Comparison of ENCODE assay signal across 8 mouse cellular contexts in genomic region chr12:69537243-69537674, GRCm38 (mm10). TPM values are rescaled to one million over a fixed set of nuclear protein-coding genes. Genes with fewer than 3 reads are reported as not detected.
DNase-seq lines count a peak whose midpoint lies in the region; ATAC-seq and TF ChIP-seq lines count a peak whose summit lies in the region.

No protein-coding gene starts in this region.

- 0 out of 2 replicates have a peak, but pooled peaks have one; percentile 2 for ATAC-seq in common myeloid progenitor, adult 5-6 weeks (replicated peaks; ENCODE audit: low read depth, poor library complexity, severe bottlenecking)
- peak; percentile 47 for ATAC-seq in kidney, embryonic 14.5 days (ENCODE audit: low FRiP score, low TSS enrichment)
- peak; percentile 68 for ATAC-seq in liver, embryonic 16.5 days (ENCODE audit: low read depth)
- no peak for ATAC-seq in neural tube, embryonic 13.5 days (ENCODE audit: low read depth)
- no peak for ATAC-seq in erythroid progenitor cell, adult 5-6 weeks (replicated peaks; ENCODE audit: low FRiP score, poor library complexity, severe bottlenecking)

- no peak for TF ChIP-seq POLR2A in thymus, adult 2 months (IDR thresholded peaks at IDR 0.05; ENCODE audit: control insufficient read depth, extremely low read depth, insufficient read depth, low read length, poor library complexity)
- TF ChIP-seq POLR2A in heart, adult 2 months (IDR thresholded peaks at IDR 0.05; ENCODE audit: insufficient read depth, low read depth, low read length) = peak; percentile 9; the same call in 1 of the 2 replicates

- peak overlapping the region; percentile 32 for H3K4me2 ChIP-seq in kidney, embryonic 14.5 days (replicated peaks; ENCODE audit: low read depth, low read length)
- H3K4me2 ChIP-seq in liver, embryonic 16.5 days (ENCODE audit: low read depth, low read length) = peak overlapping the region; percentile 54
- H3K4me2 ChIP-seq in neural tube, embryonic 13.5 days = peak overlapping the region; percentile 29; the same call in 1 of the 2 replicates

- no peak for TF ChIP-seq CTCF in thymus, adult 2 months (IDR thresholded peaks at IDR 0.05; ENCODE audit: borderline replicate concordance, control insufficient read depth, extremely low read depth, insufficient read depth, low read length, poor library complexity)
- TF ChIP-seq CTCF in heart, adult 2 months (IDR thresholded peaks at IDR 0.05) = 0 out of 2 replicates have a peak, but pooled peaks have one; percentile 20

- WGBS in thymus, adult 2 months = 31% methylated on average over 10 of the region's 10 CpGs
- WGBS in heart, adult 2 months = 13% methylated on average over 10 of the region's 10 CpGs
- 7% methylated on average over 10 of the region's 10 CpGs for WGBS in kidney, embryonic 14.5 days
- WGBS in liver, embryonic 16.5 days (ENCODE audit: insufficient replicate concordance) = 13% methylated on average over 10 of the region's 10 CpGs
- 45% methylated on average over 10 of the region's 10 CpGs for WGBS in neural tube, embryonic 13.5 days

- H3K27me3 ChIP-seq in thymus, adult 2 months (ENCODE audit: control insufficient read depth, insufficient read depth, low read length) = no peaks in the 10 kb centered on the region
- no peaks in the 10 kb centered on the region for H3K27me3 ChIP-seq in heart, adult 2 months (ENCODE audit: control insufficient read depth, insufficient read depth, low read length)
- H3K27me3 ChIP-seq in kidney, embryonic 14.5 days (ENCODE audit: control insufficient read depth, insufficient read depth, low read length) = no peaks in the 10 kb centered on the region
- no peaks in the 10 kb centered on the region for H3K27me3 ChIP-seq in liver, embryonic 16.5 days (ENCODE audit: control insufficient read depth, insufficient read depth, low read depth, low read length)
- H3K27me3 ChIP-seq in neural tube, embryonic 13.5 days = no peaks in the 10 kb centered on the region

- no peak for TF ChIP-seq EP300 in heart, adult 2 months (IDR thresholded peaks at IDR 0.05; ENCODE audit: insufficient read depth, low read depth, low read length)

- peak overlapping the region; percentile 26 for H3K9ac ChIP-seq in heart, adult 2 months (ENCODE audit: low read depth, low read length)
- peak overlapping the region; percentile 28 for H3K9ac ChIP-seq in kidney, embryonic 14.5 days (ENCODE audit: low read depth, low read length)
- peak overlapping the region; percentile 38; the same call in 1 of the 2 replicates for H3K9ac ChIP-seq in liver, embryonic 16.5 days (ENCODE audit: low read depth, low read length)
- no peak overlapping the region for H3K9ac ChIP-seq in neural tube, embryonic 13.5 days

- intact Hi-C loops in heart, adult 2 months (cut with DNase I) = loop anchor here (5.0 kb wide), 1 partner anchor 35 kb away; no protein-coding TSS in a partner anchor

- no peaks in the 10 kb centered on the region for H3K9me3 ChIP-seq in kidney, embryonic 14.5 days (ENCODE audit: control insufficient read depth, low read length)
- no peaks in the 10 kb centered on the region for H3K9me3 ChIP-seq in liver, embryonic 16.5 days (replicated peaks; ENCODE audit: control insufficient read depth, low read length)
- H3K9me3 ChIP-seq in neural tube, embryonic 13.5 days = no peaks in the 10 kb centered on the region

- peak overlapping the region; percentile 48 for H3K27ac ChIP-seq in thymus, adult 2 months (ENCODE audit: control insufficient read depth, insufficient read depth, low read length)
- peak overlapping the region; percentile 97 for H3K27ac ChIP-seq in heart, adult 2 months
- peak overlapping the region; percentile 69 for H3K27ac ChIP-seq in kidney, embryonic 14.5 days (ENCODE audit: low read depth, low read length)
- peak overlapping the region; percentile 84 for H3K27ac ChIP-seq in liver, embryonic 16.5 days (ENCODE audit: low read length)
- H3K27ac ChIP-seq in neural tube, embryonic 13.5 days (replicated peaks) = peak overlapping the region; percentile 57

- H3K36me3 ChIP-seq in thymus, adult 2 months (ENCODE audit: control insufficient read depth, insufficient read depth, low read length) = no peaks in the 10 kb centered on the region
- H3K36me3 ChIP-seq in heart, adult 2 months (ENCODE audit: control insufficient read depth, insufficient read depth, low read length) = no peaks in the 10 kb centered on the region
- no peaks in the 10 kb centered on the region for H3K36me3 ChIP-seq in kidney, embryonic 14.5 days (ENCODE audit: control insufficient read depth, insufficient read depth, low read length)
- no peaks in the 10 kb centered on the region for H3K36me3 ChIP-seq in liver, embryonic 16.5 days (ENCODE audit: control insufficient read depth, insufficient read depth)
- no peaks in the 10 kb centered on the region for H3K36me3 ChIP-seq in neural tube, embryonic 13.5 days

- DNase-seq in thymus, adult 2 months = no peak
- DNase-seq in thymus, postnatal 25 days = no peak
- peak; percentile 57 to 65 for DNase-seq in heart, adult 2 months

- H3K4me3 ChIP-seq in thymus, adult 2 months (ENCODE audit: control insufficient read depth, insufficient read depth, low read length) = no peak overlapping the region
- peak overlapping the region; percentile 39 for H3K4me3 ChIP-seq in heart, adult 2 months
- H3K4me3 ChIP-seq in kidney, embryonic 14.5 days (ENCODE audit: low read length) = peak overlapping the region; percentile 10; the same call in 1 of the 2 replicates
- peak overlapping the region; percentile 13 for H3K4me3 ChIP-seq in liver, embryonic 16.5 days (ENCODE audit: low read depth, low read length)
- H3K4me3 ChIP-seq in neural tube, embryonic 13.5 days = no peak overlapping the region

- no peaks in the 10 kb centered on the region for H3K79me2 ChIP-seq in heart, adult 2 months (replicated peaks; ENCODE audit: control insufficient read depth, insufficient read depth, low read length)

- H3K4me1 ChIP-seq in thymus, adult 2 months (replicated peaks; ENCODE audit: control insufficient read depth, insufficient read depth, low read length) = peaks cover 52% of the 10 kb centered on the region
- H3K4me1 ChIP-seq in heart, adult 2 months (ENCODE audit: control insufficient read depth, insufficient read depth, low read length) = peaks cover 21% of the 10 kb centered on the region
- peaks cover 29% of the 10 kb centered on the region for H3K4me1 ChIP-seq in kidney, embryonic 14.5 days (ENCODE audit: control insufficient read depth, insufficient read depth, low read length)
- peaks cover 24% of the 10 kb centered on the region for H3K4me1 ChIP-seq in liver, embryonic 16.5 days (ENCODE audit: control insufficient read depth, low read depth, low read length)
- peaks cover 29% of the 10 kb centered on the region for H3K4me1 ChIP-seq in neural tube, embryonic 13.5 days (replicated peaks)

RNA-seq across cellular contexts. Expression of gene Vcpkmt, which starts 45.6 kb away (rescaled TPM):
- 11.7 and 13.4 TPM in 2 replicates for polyA plus RNA-seq in thymus, adult 2 months (2012; rRNA removed)
- total RNA-seq in common myeloid progenitor, adult 5-6 weeks (2017) = 13.5 and 16.6 TPM in 2 replicates
- total RNA-seq in heart, adult 2 months (2021) = 1 to 10 TPM; 3.5 TPM
- 2.0 TPM in 2 replicates for polyA plus RNA-seq in heart, adult 2 months (2012; rRNA removed)
- polyA plus RNA-seq in kidney, embryonic 14.5 days (2014; fragmentation: Nextera tagmentation; extraction: Ambion mirVana) = 22.1 and 31.3 TPM in 2 replicates
- polyA plus RNA-seq in liver, embryonic 16.5 days (2015; fragmentation: Nextera tagmentation; extraction: Ambion mirVana) = 9.1 and 9.7 TPM in 2 replicates
- polyA plus RNA-seq in neural tube, embryonic 13.5 days (2015; fragmentation: Nextera tagmentation; extraction: Ambion mirVana) = 25.6 and 28.2 TPM in 2 replicates
- total RNA-seq in erythroid progenitor cell, adult 5-6 weeks (2015; ENCODE audit: low replicate concordance) = 3.8 and 5.0 TPM in 2 replicates
- total RNA-seq in erythroid progenitor cell, adult 5-6 weeks (2017; ENCODE audit: low replicate concordance) = 1.7 TPM in 1 of 2 replicates, not detected in the other

Comparison
In these comparisons a context has a peak if more than half of its experiments do, and no peak if none do; other contexts are left out.
1. DNase-seq: peak in heart, adult 2 months (2 of 2); none in thymus, adult 2 months (single experiment) and thymus, postnatal 25 days (single experiment).
2. H3K4me3 ChIP-seq: peak in heart, adult 2 months (single experiment), kidney, embryonic 14.5 days (single experiment) and liver, embryonic 16.5 days (single experiment); none in thymus, adult 2 months (single experiment) and neural tube, embryonic 13.5 days (single experiment).
3. ATAC-seq: peak in common myeloid progenitor, adult 5-6 weeks (single experiment), kidney, embryonic 14.5 days (single experiment) and liver, embryonic 16.5 days (single experiment); none in neural tube, embryonic 13.5 days (single experiment) and erythroid progenitor cell, adult 5-6 weeks (single experiment).
4. Peak in every context shown above with its lines, with median percentiles within 50 percentile points of each other: H3K27ac ChIP-seq and H3K4me2 ChIP-seq.